In genomic region chr10:94981466-94982138, GRCm38 (mm10) we compare ENCODE assay signal across 18 mouse cellular contexts. TPM values are rescaled to one million over a fixed set of nuclear protein-coding genes. Genes with fewer than 3 reads are reported as not detected.
DNase-seq lines count a peak whose midpoint lies in the region; ATAC-seq lines count a peak whose summit lies in the region.
"Had no signal": no experiment of that assay in that cellular context is flagged by ENCODE, and none has a peak within 500 bp of the region (broad histone marks: within the 10 kb centered on the region; RNA-seq: fewer than 3 reads in every experiment).

No protein-coding gene starts in this region.

- H3K27me3 ChIP-seq in embryonic facial prominence, embryonic 11.5 days (ENCODE audit: control insufficient read depth, insufficient read depth, low read length), result no peaks in the 10 kb centered on the region
- H3K27me3 ChIP-seq in embryonic facial prominence, embryonic 10.5 days (replicated peaks; ENCODE audit: low read depth, poor library complexity, severe bottlenecking), result no peaks in the 10 kb centered on the region
- H3K27me3 ChIP-seq in hindbrain, embryonic 12.5 days, result no peaks in the 10 kb centered on the region
- no peaks in the 10 kb centered on the region for H3K27me3 ChIP-seq in hindbrain, embryonic 11.5 days (ENCODE audit: control insufficient read depth, insufficient read depth, low read length)
- no peaks in the 10 kb centered on the region for H3K27me3 ChIP-seq in embryonic facial prominence, embryonic 14.5 days (replicated peaks; ENCODE audit: control insufficient read depth, insufficient read depth, low read length)
- no peaks in the 10 kb centered on the region for H3K27me3 ChIP-seq in midbrain, embryonic 14.5 days (ENCODE audit: control insufficient read depth, insufficient read depth, low read length)
- H3K27me3 ChIP-seq: embryonic facial prominence, embryonic 15.5 days; heart, embryonic 15.5 days; limb, embryonic 13.5 days; stomach, embryonic 15.5 days had no signal

- peak; percentile 17 for DNase-seq in embryonic facial prominence, embryonic 11.5 days (ENCODE audit: low spot score)
- no peak for DNase-seq in embryonic facial prominence, embryonic 10.5 days (ENCODE audit: low spot score)
- DNase-seq in hindbrain, embryonic 11.5 days (ENCODE audit: low spot score), result no peak
- peak; percentile 28 for DNase-seq in embryonic facial prominence, embryonic 14.5 days (ENCODE audit: low spot score)
- DNase-seq in midbrain, embryonic 14.5 days, result peak; percentile 76
- DNase-seq in urinary bladder, postnatal 4 days (ENCODE audit: low spot score in 2 of 2), result no peak
- DNase-seq in kidney, adult 11 months, result no peak
- DNase-seq: adrenal gland, adult 2 months; cerebellum, adult 9-10 months; gastrocnemius, adult 2 months; spleen, adult 18-20 months had no signal

- 46% methylated on average over 12 of the region's 12 CpGs for WGBS in embryonic facial prominence, embryonic 11.5 days
- WGBS in embryonic facial prominence, embryonic 10.5 days, result 62% methylated on average over 12 of the region's 12 CpGs
- WGBS in hindbrain, embryonic 12.5 days, result 30% methylated on average over 12 of the region's 12 CpGs
- WGBS in hindbrain, embryonic 11.5 days, result 50% methylated on average over 12 of the region's 12 CpGs
- 27% methylated on average over 12 of the region's 12 CpGs for WGBS in embryonic facial prominence, embryonic 14.5 days
- 14% methylated on average over 12 of the region's 12 CpGs for WGBS in midbrain, embryonic 14.5 days

- no peak overlapping the region for H3K9ac ChIP-seq in embryonic facial prominence, embryonic 11.5 days (replicated peaks; ENCODE audit: low read length)
- no peak overlapping the region for H3K9ac ChIP-seq in hindbrain, embryonic 12.5 days
- H3K9ac ChIP-seq in hindbrain, embryonic 11.5 days (ENCODE audit: low read depth, low read length), result no peak overlapping the region
- H3K9ac ChIP-seq in embryonic facial prominence, embryonic 14.5 days (ENCODE audit: low read depth, low read length), result no peak overlapping the region
- no peak overlapping the region for H3K9ac ChIP-seq in midbrain, embryonic 14.5 days (replicated peaks; ENCODE audit: low read length)
- H3K9ac ChIP-seq: embryonic facial prominence, embryonic 15.5 days; heart, embryonic 15.5 days; limb, embryonic 13.5 days; liver, embryonic 14.5 days; stomach, embryonic 15.5 days had no signal

- ATAC-seq in embryonic facial prominence, embryonic 11.5 days (replicated peaks; ENCODE audit: insufficient number of reproducible peaks, low FRiP score, low TSS enrichment, low read depth), result no peak
- ATAC-seq in hindbrain, embryonic 12.5 days (ENCODE audit: low FRiP score), result no peak
- no peak for ATAC-seq in hindbrain, embryonic 11.5 days (ENCODE audit: low FRiP score)
- no peak for ATAC-seq in embryonic facial prominence, embryonic 14.5 days (ENCODE audit: low read depth)
- ATAC-seq in midbrain, embryonic 14.5 days (ENCODE audit: low FRiP score, low TSS enrichment), result peak; percentile 40; the same call in 1 of the 2 replicates
- ATAC-seq: intestine, postnatal 0 days had no signal

- no peak overlapping the region for H3K4me2 ChIP-seq in embryonic facial prominence, embryonic 11.5 days (ENCODE audit: low read depth, low read length)
- peak overlapping the region; percentile 27 for H3K4me2 ChIP-seq in hindbrain, embryonic 12.5 days (replicated peaks)
- H3K4me2 ChIP-seq in hindbrain, embryonic 11.5 days (replicated peaks; ENCODE audit: low read depth, low read length), result no peak overlapping the region
- H3K4me2 ChIP-seq in embryonic facial prominence, embryonic 14.5 days (ENCODE audit: low read depth, low read length), result no peak overlapping the region
- peak overlapping the region; percentile 43 for H3K4me2 ChIP-seq in midbrain, embryonic 14.5 days (ENCODE audit: low read length)
- H3K4me2 ChIP-seq: embryonic facial prominence, embryonic 15.5 days; heart, embryonic 15.5 days; limb, embryonic 13.5 days; stomach, embryonic 15.5 days had no signal

- no peaks in the 10 kb centered on the region for H3K36me3 ChIP-seq in embryonic facial prominence, embryonic 11.5 days (replicated peaks; ENCODE audit: control insufficient read depth, insufficient read depth, low read depth, low read length)
- H3K36me3 ChIP-seq in embryonic facial prominence, embryonic 10.5 days (replicated peaks), result no peaks in the 10 kb centered on the region
- no peaks in the 10 kb centered on the region for H3K36me3 ChIP-seq in hindbrain, embryonic 12.5 days
- H3K36me3 ChIP-seq in hindbrain, embryonic 11.5 days (ENCODE audit: control insufficient read depth, insufficient read depth, low read length), result no peaks in the 10 kb centered on the region
- H3K36me3 ChIP-seq in embryonic facial prominence, embryonic 14.5 days (ENCODE audit: control insufficient read depth, insufficient read depth, low read length), result no peaks in the 10 kb centered on the region
- H3K36me3 ChIP-seq in midbrain, embryonic 14.5 days (ENCODE audit: control insufficient read depth, insufficient read depth, low read length), result no peaks in the 10 kb centered on the region
- H3K36me3 ChIP-seq: embryonic facial prominence, embryonic 15.5 days; heart, embryonic 15.5 days; limb, embryonic 13.5 days; stomach, embryonic 15.5 days had no signal

- no peaks in the 10 kb centered on the region for H3K4me1 ChIP-seq in embryonic facial prominence, embryonic 11.5 days (ENCODE audit: control insufficient read depth, insufficient read depth, low read length)
- peaks cover 15% of the 10 kb centered on the region for H3K4me1 ChIP-seq in embryonic facial prominence, embryonic 10.5 days
- H3K4me1 ChIP-seq in hindbrain, embryonic 12.5 days, result peaks cover 16% of the 10 kb centered on the region
- peaks cover 6% of the 10 kb centered on the region for H3K4me1 ChIP-seq in hindbrain, embryonic 11.5 days (replicated peaks; ENCODE audit: control insufficient read depth, insufficient read depth, low read length)
- no peaks in the 10 kb centered on the region for H3K4me1 ChIP-seq in embryonic facial prominence, embryonic 14.5 days (ENCODE audit: control insufficient read depth, insufficient read depth, low read length)
- H3K4me1 ChIP-seq in midbrain, embryonic 14.5 days (ENCODE audit: control insufficient read depth, insufficient read depth, low read length), result peaks cover 34% of the 10 kb centered on the region
- H3K4me1 ChIP-seq: heart, embryonic 15.5 days; limb, embryonic 13.5 days; stomach, embryonic 15.5 days had no signal

- no peak overlapping the region for H3K4me3 ChIP-seq in embryonic facial prominence, embryonic 11.5 days (ENCODE audit: low read depth, low read length)
- no peak overlapping the region for H3K4me3 ChIP-seq in embryonic facial prominence, embryonic 10.5 days
- H3K4me3 ChIP-seq in hindbrain, embryonic 12.5 days, result no peak overlapping the region
- H3K4me3 ChIP-seq in hindbrain, embryonic 11.5 days (ENCODE audit: low read depth, low read length), result no peak overlapping the region
- no peak overlapping the region for H3K4me3 ChIP-seq in embryonic facial prominence, embryonic 14.5 days (ENCODE audit: low read depth, low read length)
- no peak overlapping the region for H3K4me3 ChIP-seq in midbrain, embryonic 14.5 days (replicated peaks; ENCODE audit: low read depth, low read length)
- H3K4me3 ChIP-seq: embryonic facial prominence, embryonic 15.5 days; gastrocnemius, adult 2 months; heart, embryonic 15.5 days; limb, embryonic 13.5 days; stomach, embryonic 15.5 days had no signal

- H3K9me3 ChIP-seq in embryonic facial prominence, embryonic 11.5 days (replicated peaks; ENCODE audit: control insufficient read depth, low read length), result no peaks in the 10 kb centered on the region
- no peaks in the 10 kb centered on the region; the same call in 1 of the 2 replicates for H3K9me3 ChIP-seq in embryonic facial prominence, embryonic 10.5 days
- H3K9me3 ChIP-seq in hindbrain, embryonic 12.5 days (replicated peaks), result peaks cover 7% of the 10 kb centered on the region
- no peaks in the 10 kb centered on the region for H3K9me3 ChIP-seq in hindbrain, embryonic 11.5 days (ENCODE audit: control insufficient read depth, low read length)
- no peaks in the 10 kb centered on the region for H3K9me3 ChIP-seq in embryonic facial prominence, embryonic 14.5 days (ENCODE audit: control insufficient read depth, low read length)
- H3K9me3 ChIP-seq in midbrain, embryonic 14.5 days (ENCODE audit: control insufficient read depth, low read length), result no peaks in the 10 kb centered on the region
- H3K9me3 ChIP-seq: embryonic facial prominence, embryonic 15.5 days; heart, embryonic 15.5 days; limb, embryonic 13.5 days; stomach, embryonic 15.5 days had no signal

- H3K27ac ChIP-seq in embryonic facial prominence, embryonic 11.5 days (replicated peaks; ENCODE audit: low read depth, low read length), result no peak overlapping the region
- H3K27ac ChIP-seq in embryonic facial prominence, embryonic 10.5 days (replicated peaks), result no peak overlapping the region
- 0 out of 2 replicates have a peak overlapping the region, but pooled peaks have one; percentile 17 for H3K27ac ChIP-seq in hindbrain, embryonic 12.5 days
- no peak overlapping the region for H3K27ac ChIP-seq in hindbrain, embryonic 11.5 days (ENCODE audit: low read depth, low read length)
- no peak overlapping the region for H3K27ac ChIP-seq in embryonic facial prominence, embryonic 14.5 days (replicated peaks; ENCODE audit: low read depth, low read length)
- peak overlapping the region; percentile 68 for H3K27ac ChIP-seq in midbrain, embryonic 14.5 days (replicated peaks; ENCODE audit: low read depth, low read length)
- H3K27ac ChIP-seq: embryonic facial prominence, embryonic 15.5 days; gastrocnemius, adult 2 months; heart, embryonic 15.5 days; limb, embryonic 13.5 days; liver, embryonic 14.5 days; stomach, embryonic 15.5 days had no signal

RNA-seq across cellular contexts. Expression of gene Plxnc1, which starts 37.0 kb away (rescaled TPM):
- polyA plus RNA-seq in embryonic facial prominence, embryonic 11.5 days (2014; fragmentation: Nextera tagmentation; extraction: Ambion mirVana), result 2.0 and 2.8 TPM in 2 replicates
- polyA plus RNA-seq in embryonic facial prominence, embryonic 10.5 days (2016; fragmentation: Nextera tagmentation; extraction: Ambion mirVana), result 1.1 and 1.3 TPM in 2 replicates
- polyA plus RNA-seq in hindbrain, embryonic 12.5 days (2016; fragmentation: Nextera tagmentation; extraction: Ambion mirVana), result 6.4 and 6.7 TPM in 2 replicates
- 3.3 and 4.5 TPM in 2 replicates for polyA plus RNA-seq in hindbrain, embryonic 11.5 days (2014; fragmentation: Nextera tagmentation; extraction: Ambion mirVana)
- 3.7 and 4.3 TPM in 2 replicates for polyA plus RNA-seq in embryonic facial prominence, embryonic 14.5 days (2014; fragmentation: Nextera tagmentation; extraction: Ambion mirVana)
- polyA plus RNA-seq in midbrain, embryonic 14.5 days (2014; fragmentation: Nextera tagmentation; extraction: Ambion mirVana), result 23.0 and 23.4 TPM in 2 replicates

Comparison
In these comparisons a context has a peak if more than half of its experiments do, and no peak if none do; other contexts are left out.
1. DNase-seq: peak in embryonic facial prominence, embryonic 11.5 days (single experiment), embryonic facial prominence, embryonic 14.5 days (single experiment) and midbrain, embryonic 14.5 days (single experiment); none in embryonic facial prominence, embryonic 10.5 days (single experiment), hindbrain, embryonic 11.5 days (single experiment), urinary bladder, postnatal 4 days (0 of 2) and kidney, adult 11 months (single experiment).
2. H3K27ac ChIP-seq: peak in hindbrain, embryonic 12.5 days (single experiment) and midbrain, embryonic 14.5 days (single experiment); none in embryonic facial prominence, embryonic 11.5 days (single experiment), embryonic facial prominence, embryonic 10.5 days (single experiment), hindbrain, embryonic 11.5 days (single experiment) and embryonic facial prominence, embryonic 14.5 days (single experiment).
3. H3K4me2 ChIP-seq: peak in hindbrain, embryonic 12.5 days (single experiment) and midbrain, embryonic 14.5 days (single experiment); none in embryonic facial prominence, embryonic 11.5 days (single experiment), hindbrain, embryonic 11.5 days (single experiment) and embryonic facial prominence, embryonic 14.5 days (single experiment).